Mouse (Mus musculus) ES-CJ7 (cell line): ENCODE measurements around the gene Prickle2.

Experiments used
- DNase-seq: peaks from one replicate; pipeline ENCODE4 v3.0.0; 2011; ENCODE audit warnings: low read depth, low spot score

Gene Prickle2

GRCm38 (mm10) chr6:92589381-92590065 is 116.4 kb downstream of the Prickle2 start:
- DNase-seq: no peak

GRCm38 (mm10) chr6:92584026-92584425 is 121.9 kb downstream of the Prickle2 start:
- no peak for DNase-seq

- no peak for DNase-seq
These were observed 130.7 kb downstream of the Prickle2 start for GRCm38 (mm10) chr6:92575227-92575626.

GRCm38 (mm10) chr6:92572139-92572538 is 133.8 kb downstream of the Prickle2 start:
- DNase-seq: no peak

- no peak for DNase-seq
These were observed 135.9 kb downstream of the Prickle2 start for GRCm38 (mm10) chr6:92570090-92570489.

- DNase-seq: no peak
These were observed 136.7 kb downstream of the Prickle2 start for GRCm38 (mm10) chr6:92569283-92569682.

GRCm38 (mm10) chr6:92559261-92559660 is 146.7 kb downstream of the Prickle2 start:
- DNase-seq: peak; percentile 61

- DNase-seq: no peak
These were observed 150.3 kb downstream of the Prickle2 start for GRCm38 (mm10) chr6:92555675-92556074.

- no peak for DNase-seq
These were observed 152.9 kb downstream of the Prickle2 start for GRCm38 (mm10) chr6:92553086-92553485.

- DNase-seq: no peak
These were observed 156.7 kb downstream of the Prickle2 start for GRCm38 (mm10) chr6:92549246-92549645.

- DNase-seq: no peak
These were observed 160.8 kb downstream of the Prickle2 start for GRCm38 (mm10) chr6:92545204-92545603.

- DNase-seq: no peak
These were observed 162.1 kb downstream of the Prickle2 start for GRCm38 (mm10) chr6:92543825-92544224.

- DNase-seq: no peak
These were observed 163.4 kb downstream of the Prickle2 start for GRCm38 (mm10) chr6:92542402-92543101.

- peak; percentile 13 for DNase-seq
These were observed 171.5 kb downstream of the Prickle2 start for GRCm38 (mm10) chr6:92534226-92535031.

GRCm38 (mm10) chr6:92533306-92534063 is 172.5 kb downstream of the Prickle2 start:
- no peak for DNase-seq

- DNase-seq: no peak
These were observed 173.1 kb downstream of the Prickle2 start for GRCm38 (mm10) chr6:92532896-92533295.

GRCm38 (mm10) chr6:92532331-92532730 is 173.6 kb downstream of the Prickle2 start:
- no peak for DNase-seq

- no peak for DNase-seq
These were observed 179.7 kb downstream of the Prickle2 start for GRCm38 (mm10) chr6:92526212-92526611.

- no peak for DNase-seq
These were observed 180.3 kb downstream of the Prickle2 start for GRCm38 (mm10) chr6:92525646-92526045.

- DNase-seq: no peak
These were observed 184.4 kb downstream of the Prickle2 start for GRCm38 (mm10) chr6:92521526-92522075.
